ENCODE assay signal across 8 mouse cellular contexts in genomic region chr2:118659077-118659476, GRCm38 (mm10). TPM values are rescaled to one million over a fixed set of nuclear protein-coding genes. Genes with fewer than 3 reads are reported as not detected.
A peak's percentile ranks its signal among the peaks of the same experiment; 100 is the strongest.
DNase-seq lines count a peak whose midpoint lies in the region; ATAC-seq lines count a peak whose summit lies in the region.

No protein-coding gene starts in this region.

- H3K9ac ChIP-seq in hindbrain, embryonic 12.5 days: no peak overlapping the region
- H3K9ac ChIP-seq in hindbrain, embryonic 16.5 days (ENCODE audit: low read depth, low read length): no peak overlapping the region
- H3K9ac ChIP-seq in heart, embryonic 15.5 days: no peak overlapping the region
- no peak overlapping the region for H3K9ac ChIP-seq in lung, embryonic 15.5 days

- peak; percentile 36 for DNase-seq in A20 (ENCODE audit: low read depth, low spot score)
- DNase-seq in adrenal gland, postnatal 14 days: peak; percentile 68
- no peak for DNase-seq in cerebellum, postnatal 4 days (ENCODE audit: low spot score in 2 of 2)

- no peak overlapping the region for H3K4me2 ChIP-seq in hindbrain, embryonic 12.5 days (replicated peaks)
- no peak overlapping the region for H3K4me2 ChIP-seq in hindbrain, embryonic 16.5 days (ENCODE audit: low read length)
- H3K4me2 ChIP-seq in heart, embryonic 15.5 days: 0 out of 2 replicates have a peak overlapping the region, but pooled peaks have one; percentile 74
- H3K4me2 ChIP-seq in lung, embryonic 15.5 days: 0 out of 2 replicates have a peak overlapping the region, but pooled peaks have one; percentile 59

- H3K4me1 ChIP-seq in hindbrain, embryonic 12.5 days: peaks cover 35% of the 10 kb centered on the region
- peaks cover 16% of the 10 kb centered on the region for H3K4me1 ChIP-seq in hindbrain, embryonic 16.5 days (ENCODE audit: control insufficient read depth, insufficient read depth, low read depth, low read length)
- H3K4me1 ChIP-seq in heart, embryonic 15.5 days (replicated peaks): peaks cover 50% of the 10 kb centered on the region
- peaks cover 49% of the 10 kb centered on the region for H3K4me1 ChIP-seq in lung, embryonic 15.5 days

- ATAC-seq in hindbrain, embryonic 12.5 days (ENCODE audit: low FRiP score): no peak
- ATAC-seq in hindbrain, embryonic 16.5 days: no peak
- no peak; the same call in 1 of the 2 replicates for ATAC-seq in heart, embryonic 15.5 days (replicated peaks; ENCODE audit: insufficient number of reproducible peaks, insufficient read depth, low FRiP score, low read depth)
- peak; percentile 41; the same call in 1 of the 2 replicates for ATAC-seq in lung, embryonic 15.5 days (ENCODE audit: borderline replicate concordance, extremely low read depth, low FRiP score, low TSS enrichment)
- ATAC-seq in monocyte, adult 5-6 weeks (replicated peaks; ENCODE audit: insufficient number of reproducible peaks, low FRiP score, low TSS enrichment, poor library complexity, severe bottlenecking): no peak

- peaks cover 29% of the 10 kb centered on the region for H3K27me3 ChIP-seq in hindbrain, embryonic 12.5 days
- no peaks in the 10 kb centered on the region for H3K27me3 ChIP-seq in hindbrain, embryonic 16.5 days (replicated peaks; ENCODE audit: control insufficient read depth, insufficient read depth, low read length)
- H3K27me3 ChIP-seq in heart, embryonic 15.5 days: 0 out of 2 replicates have a peak, but pooled peaks cover 3% of the 10 kb centered on the region
- H3K27me3 ChIP-seq in lung, embryonic 15.5 days: peaks cover 21% of the 10 kb centered on the region

- H3K4me3 ChIP-seq in hindbrain, embryonic 12.5 days: no peak overlapping the region
- no peak overlapping the region for H3K4me3 ChIP-seq in hindbrain, embryonic 16.5 days (ENCODE audit: low read length)
- no peak overlapping the region for H3K4me3 ChIP-seq in heart, embryonic 15.5 days
- H3K4me3 ChIP-seq in lung, embryonic 15.5 days: no peak overlapping the region

- WGBS in hindbrain, embryonic 12.5 days: 63% methylated on average over 1 of the region's 1 CpGs
- 77% methylated on average over 1 of the region's 1 CpGs for WGBS in hindbrain, embryonic 16.5 days
- WGBS in heart, embryonic 15.5 days: 52% methylated on average over 1 of the region's 1 CpGs
- WGBS in lung, embryonic 15.5 days: 55% methylated on average over 1 of the region's 1 CpGs

- H3K27ac ChIP-seq in hindbrain, embryonic 12.5 days: peak overlapping the region; percentile 66; the same call in 1 of the 2 replicates
- H3K27ac ChIP-seq in hindbrain, embryonic 16.5 days (ENCODE audit: low read depth, low read length): no peak overlapping the region
- H3K27ac ChIP-seq in heart, embryonic 15.5 days: peak overlapping the region; percentile 16; the same call in 1 of the 2 replicates
- no peak overlapping the region for H3K27ac ChIP-seq in lung, embryonic 15.5 days

- H3K36me3 ChIP-seq in hindbrain, embryonic 12.5 days: no peaks in the 10 kb centered on the region
- no peaks in the 10 kb centered on the region for H3K36me3 ChIP-seq in hindbrain, embryonic 16.5 days (ENCODE audit: control insufficient read depth, insufficient read depth, low read length)
- no peaks in the 10 kb centered on the region for H3K36me3 ChIP-seq in heart, embryonic 15.5 days
- no peaks in the 10 kb centered on the region for H3K36me3 ChIP-seq in lung, embryonic 15.5 days

- no peaks in the 10 kb centered on the region for H3K9me3 ChIP-seq in hindbrain, embryonic 12.5 days (replicated peaks)
- H3K9me3 ChIP-seq in hindbrain, embryonic 16.5 days (ENCODE audit: control insufficient read depth, low read length): no peaks in the 10 kb centered on the region
- no peaks in the 10 kb centered on the region for H3K9me3 ChIP-seq in heart, embryonic 15.5 days (replicated peaks)
- no peaks in the 10 kb centered on the region for H3K9me3 ChIP-seq in lung, embryonic 15.5 days

RNA-seq across cellular contexts. Expression of gene Pak6, which starts 4.0 kb away (rescaled TPM):
- polyA plus RNA-seq in hindbrain, embryonic 12.5 days (2016; fragmentation: Nextera tagmentation; extraction: Ambion mirVana): 6.2 and 6.8 TPM in 2 replicates
- 45.0 and 53.9 TPM in 2 replicates for polyA plus RNA-seq in hindbrain, embryonic 16.5 days (2015; fragmentation: Nextera tagmentation; extraction: Ambion mirVana)
- total RNA-seq in adrenal gland, postnatal 14 days (2021): 10.5 and 12.7 TPM in 2 replicates
- 10.1 and 11.0 TPM in 2 replicates for polyA plus RNA-seq in heart, embryonic 15.5 days (2015; fragmentation: Nextera tagmentation; extraction: Ambion mirVana)
- 1.6 and 2.2 TPM in 2 replicates for polyA plus RNA-seq in lung, embryonic 15.5 days (2015; fragmentation: Nextera tagmentation; extraction: Ambion mirVana)
- 0.21 TPM in 1 of 3 replicates, not detected in the others for total RNA-seq in monocyte, adult 5-6 weeks (2017)

RNA-seq across cellular contexts. Expression of gene Ankrd63, which starts 44.7 kb away (rescaled TPM):
- not detected in 2 replicates for polyA plus RNA-seq in hindbrain, embryonic 12.5 days (2016; fragmentation: Nextera tagmentation; extraction: Ambion mirVana)
- polyA plus RNA-seq in hindbrain, embryonic 16.5 days (2015; fragmentation: Nextera tagmentation; extraction: Ambion mirVana): 0.03 TPM in 1 of 2 replicates, not detected in the other
- 0.15 and 0.30 TPM in 2 replicates for total RNA-seq in adrenal gland, postnatal 14 days (2021)
- 2.7 and 3.6 TPM in 2 replicates for polyA plus RNA-seq in heart, embryonic 15.5 days (2015; fragmentation: Nextera tagmentation; extraction: Ambion mirVana)
- 0.10 and 0.12 TPM in 2 replicates for polyA plus RNA-seq in lung, embryonic 15.5 days (2015; fragmentation: Nextera tagmentation; extraction: Ambion mirVana)
- 0.58 TPM in 1 of 3 replicates, not detected in the others for total RNA-seq in monocyte, adult 5-6 weeks (2017)

Comparison
In these comparisons a context has a peak if more than half of its experiments do, and no peak if none do; other contexts are left out.
1. H3K27ac ChIP-seq: peak in hindbrain, embryonic 12.5 days (single experiment) and heart, embryonic 15.5 days (single experiment); none in hindbrain, embryonic 16.5 days (single experiment) and lung, embryonic 15.5 days (single experiment).
2. H3K4me2 ChIP-seq: peak in heart, embryonic 15.5 days (single experiment) and lung, embryonic 15.5 days (single experiment); none in hindbrain, embryonic 12.5 days (single experiment) and hindbrain, embryonic 16.5 days (single experiment).
3. DNase-seq: peak in A20 (single experiment) and adrenal gland, postnatal 14 days (single experiment); none in cerebellum, postnatal 4 days (0 of 2).